Mouse (Mus musculus) right cerebral cortex, postnatal 4 days (tissue): Measurements from ENCODE around the gene Sbk3.

Source experiments
- DNase-seq: peaks from one replicate; pipeline ENCODE4 v3.0.0-alpha.2; 2022

Gene Sbk3

GRCm38 (mm10) chr7:4928323-4928722 is 42.6 kb downstream of the Sbk3 start:
- DNase-seq = no peak

GRCm38 (mm10) chr7:4927711-4928110 is 43.3 kb downstream of the Sbk3 start:
- DNase-seq = no peak

- no peak for DNase-seq
These were observed 44.1 kb downstream of the Sbk3 start for GRCm38 (mm10) chr7:4926849-4927248.

DNA sequence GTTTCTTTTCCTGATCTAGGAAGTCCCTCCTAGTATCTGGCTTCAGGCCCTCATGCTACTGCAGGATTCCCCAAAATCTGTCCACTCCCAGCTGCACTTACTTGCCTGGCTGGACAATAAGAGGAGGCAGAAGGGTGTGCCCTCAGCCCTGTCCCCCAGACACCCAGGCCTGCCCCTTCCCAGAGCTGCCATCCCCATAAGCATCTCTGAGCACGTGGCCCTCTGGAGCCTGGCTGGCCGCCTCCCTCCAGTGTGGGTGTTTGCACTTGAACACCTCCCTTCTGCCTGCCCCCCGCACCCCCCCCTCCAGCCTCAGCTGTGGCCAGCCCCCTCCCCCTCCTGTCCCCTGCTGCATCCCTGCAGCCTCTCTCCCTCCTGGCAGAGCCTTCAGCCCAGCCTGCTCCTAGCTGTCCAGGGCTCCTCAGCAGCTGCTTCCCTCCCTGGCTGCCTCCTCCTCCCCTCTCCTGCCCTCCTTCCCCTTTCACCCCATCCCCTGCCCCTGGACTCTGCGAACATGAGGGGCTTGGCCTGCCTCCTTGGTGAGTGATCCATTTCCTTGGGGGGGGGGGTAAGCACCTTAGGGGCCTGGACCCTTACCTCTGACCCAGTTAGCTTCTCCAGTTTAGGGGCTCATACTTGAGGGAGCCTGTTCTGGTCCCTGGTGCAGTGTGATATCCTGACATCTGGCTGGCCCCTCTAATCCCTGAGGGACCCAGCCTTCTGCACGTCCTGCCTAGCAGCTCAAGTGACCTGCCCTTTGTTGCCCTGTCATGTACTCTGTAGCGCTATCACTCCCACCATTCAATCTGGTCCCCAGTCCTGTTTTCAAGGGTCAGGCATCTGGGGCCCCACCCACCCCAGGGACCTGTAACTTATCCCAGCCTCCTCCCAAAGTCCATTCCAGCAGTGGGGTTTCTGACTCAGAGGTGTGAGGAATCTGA is 45.3 kb downstream of the Sbk3 start, which contains the start of gene Ssc5d:
TSS of gene Ssc5d (plus strand) at position 345 of the 941 bp plus-strand sequence.
- DNase-seq = no peak

DNA sequence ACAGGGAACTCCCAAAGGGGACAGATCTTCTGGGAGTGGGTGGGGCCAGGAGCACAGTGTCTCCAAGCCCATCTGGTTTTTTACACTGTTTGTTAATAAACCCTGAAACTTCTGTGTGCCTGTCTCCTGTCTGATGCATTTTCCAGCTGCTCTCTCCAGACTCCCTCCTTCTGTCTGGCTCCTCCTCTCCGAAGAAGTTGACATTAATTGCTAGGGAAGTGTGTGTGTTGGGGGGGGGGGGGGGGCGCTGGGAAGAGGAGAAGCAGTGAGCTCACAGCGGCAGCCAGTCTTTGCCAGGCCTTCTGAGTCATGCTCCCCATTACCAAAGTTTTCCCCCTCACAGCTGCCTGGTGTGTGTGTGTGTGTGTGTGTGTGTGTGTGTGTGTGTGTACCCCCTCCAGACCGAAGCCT is 46.1 kb downstream of the Sbk3 start:
- DNase-seq = no peak

DNA sequence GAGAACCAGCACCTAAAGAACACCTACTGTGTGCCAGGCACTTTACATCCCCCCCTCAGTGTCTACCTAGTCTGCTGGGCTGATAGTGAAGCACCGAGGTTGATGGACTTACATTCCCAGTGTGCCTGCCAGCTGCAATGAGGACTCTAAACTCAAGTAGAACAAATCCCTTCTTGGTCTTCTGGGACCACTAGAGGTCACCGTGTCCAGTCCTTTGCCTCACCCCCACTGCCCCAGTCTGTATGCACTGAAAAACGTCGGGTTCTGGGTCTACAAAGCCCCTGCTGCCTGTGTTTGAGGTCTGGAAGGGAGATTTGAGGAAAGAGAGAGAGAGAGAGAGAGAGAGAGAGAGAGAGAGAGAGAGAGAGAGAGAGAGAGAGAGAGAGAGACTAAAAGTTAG is 46.5 kb downstream of the Sbk3 start:
- DNase-seq = no peak

DNA sequence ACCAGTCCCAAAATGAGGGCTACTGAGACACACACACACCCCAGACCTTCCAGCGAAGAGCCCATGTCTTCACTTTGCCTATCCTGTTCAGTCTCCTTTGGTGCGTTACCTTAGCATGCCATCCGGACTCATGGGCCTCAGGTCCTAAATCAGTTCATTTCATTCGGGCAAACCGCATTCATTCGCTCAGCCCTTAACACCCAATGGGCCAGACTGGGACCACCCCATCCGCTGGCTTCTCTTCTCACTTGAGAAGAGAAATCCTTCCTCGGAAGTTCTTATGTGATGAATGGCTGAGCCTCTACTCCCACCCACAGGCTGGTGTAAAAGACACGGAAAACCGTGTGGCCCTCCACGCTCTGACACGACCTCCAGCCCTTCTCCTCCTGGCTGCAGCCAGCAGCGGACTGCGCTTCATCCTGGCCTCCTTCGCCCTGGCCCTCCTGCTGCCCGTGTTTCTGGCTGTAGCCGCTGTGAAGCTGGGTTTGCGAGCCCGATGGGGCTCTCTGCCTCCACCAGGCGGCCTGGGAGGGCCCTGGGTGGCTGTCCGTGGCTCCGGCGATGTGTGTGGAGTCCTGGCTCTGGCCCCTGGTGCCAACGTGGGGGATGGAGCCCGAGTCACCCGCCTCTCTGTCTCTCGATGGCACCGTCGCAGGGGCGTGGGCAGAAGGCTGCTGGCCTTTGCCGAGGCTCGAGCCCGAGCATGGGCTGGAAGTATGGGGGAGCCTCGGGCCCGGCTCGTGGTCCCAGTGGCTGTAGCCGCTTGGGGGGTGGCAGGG is 47.2 kb downstream of the Sbk3 start:
- peak; percentile 67 for DNase-seq

DNA sequence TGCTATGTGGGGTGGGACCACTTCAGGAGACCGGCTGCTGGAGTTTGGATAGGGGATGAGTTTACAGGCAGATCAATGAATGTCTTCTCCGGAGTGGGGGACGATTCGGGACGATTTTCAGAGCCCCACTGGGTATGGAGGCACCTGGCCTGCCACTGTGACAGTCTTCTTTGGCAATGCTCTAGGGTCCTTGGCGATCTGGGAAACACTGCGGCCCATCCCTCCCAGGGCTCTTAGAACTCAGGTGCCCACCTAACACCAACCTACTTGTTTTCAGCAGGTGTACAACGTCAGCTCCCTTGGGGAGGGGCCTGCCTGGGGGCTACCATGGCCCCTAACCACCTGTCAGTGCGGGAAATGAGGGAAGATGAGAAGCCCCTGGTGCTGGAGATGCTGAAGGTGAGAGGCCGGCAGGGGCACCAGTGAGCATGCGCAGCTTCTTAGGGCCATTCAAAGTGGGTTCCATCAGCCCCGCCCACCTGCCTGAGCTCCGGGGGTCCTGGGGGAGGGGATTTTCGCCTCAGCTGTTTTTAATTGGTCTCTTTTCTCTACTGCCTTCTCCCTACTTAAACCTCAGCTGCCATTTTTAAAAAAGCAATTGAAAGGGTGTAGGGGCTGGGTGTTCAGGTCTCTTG is 47.9 kb downstream of the Sbk3 start:
- DNase-seq = peak; percentile 90

DNA sequence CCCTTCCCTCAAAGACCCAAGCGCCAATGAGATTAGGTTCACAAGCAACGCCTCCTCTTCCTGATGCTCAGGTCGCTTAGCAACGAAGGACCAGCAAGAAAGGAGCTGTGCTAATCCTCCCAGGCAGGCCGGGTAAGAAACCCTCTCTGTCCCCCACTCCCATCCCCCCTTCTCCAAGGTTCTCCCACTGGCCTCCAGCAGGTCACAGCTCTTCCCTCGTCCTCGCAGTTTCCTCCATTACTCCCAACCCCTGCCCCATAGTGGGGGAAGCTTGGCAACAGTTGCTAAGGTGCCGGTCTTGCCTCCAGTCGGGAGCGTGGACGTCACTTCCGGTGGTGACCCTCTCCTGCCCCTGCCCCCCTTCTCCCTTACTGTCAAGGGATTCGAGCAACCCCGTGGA is 48.5 kb downstream of the Sbk3 start:
- peak; percentile 86 for DNase-seq

DNA sequence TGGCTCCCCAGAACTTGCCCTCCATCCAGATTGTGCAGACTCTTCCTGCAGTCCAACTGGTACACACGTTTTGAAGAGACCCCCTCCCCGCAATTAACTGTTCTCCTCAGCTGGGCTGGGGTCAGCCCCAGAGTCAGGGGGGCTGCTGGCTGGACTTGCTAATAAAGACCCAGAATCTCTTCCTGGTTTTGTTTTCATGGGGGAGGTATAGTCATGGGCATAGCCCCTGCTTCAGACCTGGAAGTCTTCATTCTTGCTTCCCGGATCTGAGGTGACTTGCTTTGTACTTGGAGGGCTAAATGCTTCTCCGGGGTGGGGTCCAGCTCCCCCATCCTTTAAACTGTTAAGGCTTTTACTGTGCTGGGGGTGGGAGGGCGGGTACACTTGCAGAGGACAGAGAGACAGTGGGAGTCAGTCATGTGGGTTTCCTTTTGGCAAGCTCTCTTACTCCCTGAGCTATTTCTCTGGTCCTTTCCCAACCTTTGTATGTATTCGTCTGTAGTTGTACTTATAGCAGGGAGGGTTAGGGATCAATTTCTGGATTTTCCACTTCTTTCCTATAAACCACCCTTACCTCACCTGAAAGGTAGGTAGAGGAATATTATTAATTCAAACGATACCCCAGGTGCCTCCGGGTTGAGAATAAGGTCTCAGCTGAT is 49.0 kb downstream of the Sbk3 start, which contains the start of gene Nat14:
TSS of gene Nat14 (plus strand) at position 205 of the 659 bp plus-strand sequence.
- DNase-seq = no peak

GRCm38 (mm10) chr7:4920976-4921823 is 49.8 kb downstream of the Sbk3 start:
- no peak for DNase-seq

- DNase-seq = no peak
These were observed 50.5 kb downstream of the Sbk3 start for GRCm38 (mm10) chr7:4920496-4920895.

DNA sequence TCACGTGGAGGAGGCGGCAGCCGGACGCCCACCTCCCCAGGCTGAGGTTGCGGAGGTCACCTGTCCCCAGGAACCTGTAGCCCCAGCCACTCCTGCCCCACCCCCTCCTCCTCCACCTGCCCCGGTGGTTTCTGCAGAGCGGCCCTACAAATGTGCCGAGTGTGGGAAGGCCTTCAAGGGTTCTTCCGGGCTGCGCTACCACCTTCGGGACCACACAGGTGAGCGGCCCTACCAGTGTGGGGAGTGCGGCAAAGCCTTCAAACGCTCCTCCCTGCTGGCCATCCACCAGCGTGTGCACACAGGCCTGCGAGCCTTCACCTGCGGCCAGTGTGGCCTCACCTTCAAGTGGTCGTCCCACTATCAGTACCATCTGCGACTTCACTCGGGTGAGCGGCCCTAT is 51.0 kb downstream of the Sbk3 start:
- no peak for DNase-seq

DNA sequence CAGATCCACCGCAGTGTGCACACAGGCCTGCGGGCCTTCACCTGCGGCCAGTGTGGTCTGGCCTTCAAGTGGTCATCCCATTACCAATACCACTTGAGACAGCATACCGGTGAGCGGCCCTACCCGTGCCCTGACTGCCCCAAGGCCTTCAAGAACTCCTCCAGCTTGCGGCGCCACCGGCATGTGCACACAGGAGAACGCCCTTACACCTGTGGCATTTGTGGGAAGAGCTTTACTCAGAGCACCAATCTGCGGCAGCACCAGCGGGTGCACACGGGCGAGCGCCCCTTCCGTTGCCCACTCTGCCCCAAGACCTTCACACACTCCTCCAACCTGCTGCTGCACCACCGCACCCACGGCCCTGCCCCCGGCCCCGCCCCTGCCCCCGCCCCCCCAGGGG is 51.9 kb downstream of the Sbk3 start:
- no peak for DNase-seq

GRCm38 (mm10) chr7:4918681-4919080 is 52.3 kb downstream of the Sbk3 start:
- no peak for DNase-seq

GRCm38 (mm10) chr7:4917494-4917893 is 53.5 kb downstream of the Sbk3 start:
- no peak for DNase-seq

GRCm38 (mm10) chr7:4915669-4916416 is 55.1 kb downstream of the Sbk3 start:
- peak; percentile 38 for DNase-seq
